Mouse (Mus musculus) liver, embryonic 12.5 days (tissue): ENCODE measurements around the gene Ifit3. TPM values are rescaled to one million over a fixed set of nuclear protein-coding genes. Genes with fewer than 3 reads are reported as not detected.
"Not testable (repeated sequence)": the region's sequence is repeated elsewhere in the genome, so short reads cannot be mapped to it uniquely, and the experiment has no call there.

ENCODE experiments used
- ATAC-seq: fragments of 200-750 bp; cut with Nextera tagmentation; 2 replicates; pipeline ENCODE4 v1.8.0; 2017; ENCODE audit warnings: moderate number of reproducible peaks, mild to moderate bottlenecking, moderate library complexity
- H3K27ac ChIP-seq: fragments of 300-500 bp; sonication (generic); 2 replicates; pipeline ENCODE4 v1.5.1; 2016; ENCODE audit warnings: mild to moderate bottlenecking
- H3K27me3 ChIP-seq: fragments of 300-500 bp; sonication (generic); replicated peaks from 2 replicates; pipeline ENCODE4 v1.6.1; 2016; ENCODE audit warnings: mild to moderate bottlenecking, moderate library complexity
- H3K36me3 ChIP-seq: fragments of 300-500 bp; sonication (generic); 2 replicates; pipeline ENCODE4 v1.6.1; 2016; ENCODE audit warnings: mild to moderate bottlenecking, moderate library complexity
- H3K4me1 ChIP-seq: fragments of 300-500 bp; sonication (generic); 2 replicates; pipeline ENCODE4 v1.6.1; 2016
- H3K4me2 ChIP-seq: fragments of 300-500 bp; sonication (generic); 2 replicates; pipeline ENCODE4 v1.6.1; 2016; ENCODE audit warnings: mild to moderate bottlenecking, moderate library complexity
- H3K4me3 ChIP-seq: fragments of 300-500 bp; sonication (generic); 2 replicates; pipeline ENCODE4 v1.5.1; 2016; ENCODE audit warnings: mild to moderate bottlenecking, moderate library complexity
- H3K9ac ChIP-seq: fragments of 300-500 bp; sonication (generic); 2 replicates; pipeline ENCODE4 v1.6.1; 2016; ENCODE audit warnings: mild to moderate bottlenecking, moderate library complexity
- H3K9me3 ChIP-seq: fragments of 300-500 bp; sonication (generic); replicated peaks from 2 replicates; pipeline ENCODE4 v1.6.1; 2016; ENCODE audit warnings: mild to moderate bottlenecking, moderate library complexity
- WGBS: fragments of 180-500 bp; shearing (Covaris S2); methylation state at CpG from one replicate; pipeline ENCODE4 v1.1.7; 2016; ENCODE audit not compliant: insufficient replicate concordance; 5-methylcytosine and 5-hydroxymethylcytosine counted together
- polyA plus RNA-seq: library from polyadenylated mRNA; unstranded; fragments of >200 nt; fragmentation: Nextera tagmentation; extraction: Ambion mirVana; gene quantifications from 2 replicates; pipeline ENCODE4 v1.2.1, GENCODE M21; 2016

The Ifit3 gene
- polyA plus RNA-seq, 1 experiment from 2014 or later, result 0.69 TPM

GRCm38 (mm10) chr19:34566178-34566784 is 17.1 kb upstream of the Ifit3 start:
- no peak for ATAC-seq
- Histone ChIP-seq H3K9me3 (no peaks in the 10 kb centered on the region), H3K27me3 (no peaks in the 10 kb centered on the region), H3K36me3 (no peaks in the 10 kb centered on the region), H3K4me1 (peaks cover 16% of the 10 kb centered on the region; the same call in 1 of the 2 replicates), H3K9ac (no peak overlapping the region), H3K4me3 (no peak overlapping the region), H3K27ac (no peak overlapping the region), H3K4me2 (no peak overlapping the region)
- 65% methylated on average over 1 of the region's 1 CpGs for WGBS

- ATAC-seq, result no peak
- H3K4me2 ChIP-seq, result no peak overlapping the region
- H3K4me3 ChIP-seq, result no peak overlapping the region
- no peak overlapping the region for H3K9ac ChIP-seq
- 57% methylated on average over 7 of the region's 7 CpGs for WGBS
- no peak overlapping the region for H3K27ac ChIP-seq
- 0 out of 2 replicates have a peak, but pooled peaks cover 2% of the 10 kb centered on the region for H3K36me3 ChIP-seq
- H3K27me3 ChIP-seq, result no peaks in the 10 kb centered on the region
- H3K9me3 ChIP-seq, result no peaks in the 10 kb centered on the region
- H3K4me1 ChIP-seq, result 0 out of 2 replicates have a peak, but pooled peaks cover 5% of the 10 kb centered on the region
These were observed 14.1 kb upstream of the Ifit3 start for GRCm38 (mm10) chr19:34568988-34569895.

GRCm38 (mm10) chr19:34569896-34570476 is 13.3 kb upstream of the Ifit3 start:
- Histone ChIP-seq H3K36me3 (0 out of 2 replicates have a peak, but pooled peaks cover 2% of the 10 kb centered on the region), H3K9me3 (no peaks in the 10 kb centered on the region), H3K27ac (no peak overlapping the region), H3K9ac (no peak overlapping the region), H3K4me1 (0 out of 2 replicates have a peak, but pooled peaks cover 5% of the 10 kb centered on the region), H3K27me3 (no peaks in the 10 kb centered on the region), H3K4me3 (no peak overlapping the region), H3K4me2 (no peak overlapping the region)
- WGBS, result 63% methylated on average over 4 of the region's 4 CpGs
- no peak for ATAC-seq

GRCm38 (mm10) chr19:34571080-34571479 is 12.3 kb upstream of the Ifit3 start:
- H3K4me3 ChIP-seq, result no peak overlapping the region
- no peak overlapping the region for H3K4me2 ChIP-seq

GRCm38 (mm10) chr19:34573650-34574049 is 9.7 kb upstream of the Ifit3 start:
- no peak overlapping the region for H3K27ac ChIP-seq
- no peaks in the 10 kb centered on the region for H3K9me3 ChIP-seq
- no peaks in the 10 kb centered on the region for H3K27me3 ChIP-seq
- 0 out of 2 replicates have a peak, but pooled peaks cover 2% of the 10 kb centered on the region for H3K36me3 ChIP-seq
- ATAC-seq, result no peak
- 79% methylated on average over 5 of the region's 5 CpGs for whole genome bisulfite sequencing
- H3K4me2 ChIP-seq, result no peak overlapping the region
- H3K4me3 ChIP-seq, result no peak overlapping the region
- H3K9ac ChIP-seq, result no peak overlapping the region
- H3K4me1 ChIP-seq, result 0 out of 2 replicates have a peak, but pooled peaks cover 5% of the 10 kb centered on the region

More at GRCm38 (mm10) chr19:34571080-34571479, 12.3 kb upstream of the Ifit3 start:
- Histone ChIP-seq H3K27ac (no peak overlapping the region), H3K9ac (no peak overlapping the region), H3K36me3 (0 out of 2 replicates have a peak, but pooled peaks cover 2% of the 10 kb centered on the region), H3K9me3 (no peaks in the 10 kb centered on the region), H3K27me3 (no peaks in the 10 kb centered on the region), H3K4me1 (0 out of 2 replicates have a peak, but pooled peaks cover 5% of the 10 kb centered on the region)
- 78% methylated on average over 1 of the region's 1 CpGs for WGBS
- no peak for ATAC-seq

GRCm38 (mm10) chr19:34577121-34577520 is 6.2 kb upstream of the Ifit3 start:
- Histone ChIP-seq H3K9ac (no peak overlapping the region), H3K27me3 (no peaks in the 10 kb centered on the region), H3K4me2 (no peak overlapping the region), H3K36me3 (0 out of 2 replicates have a peak, but pooled peaks cover 2% of the 10 kb centered on the region), H3K4me3 (no peak overlapping the region), H3K27ac (no peak overlapping the region), H3K9me3 (no peaks in the 10 kb centered on the region), H3K4me1 (no peaks in the 10 kb centered on the region)
- 44% methylated on average over 1 of the region's 1 CpGs for WGBS
- ATAC-seq, result no peak

GRCm38 (mm10) chr19:34582696-34583095 is 635 bp upstream of the Ifit3 start:
- WGBS, result 71% methylated on average over 2 of the region's 2 CpGs
- H3K9me3 ChIP-seq, H3K27me3 ChIP-seq, ATAC-seq, H3K4me1 ChIP-seq, H3K36me3 ChIP-seq, H3K4me3 ChIP-seq, H3K4me2 ChIP-seq, H3K9ac ChIP-seq, H3K27ac ChIP-seq: not testable (repeated sequence)

- H3K36me3 ChIP-seq, H3K4me3 ChIP-seq, H3K4me1 ChIP-seq, H3K9me3 ChIP-seq, H3K4me2 ChIP-seq, H3K27me3 ChIP-seq, H3K27ac ChIP-seq, ATAC-seq, H3K9ac ChIP-seq: not testable (repeated sequence)
- WGBS, result 48% methylated on average over 5 of the region's 5 CpGs
These were observed 2.6 kb downstream of the Ifit3 start for GRCm38 (mm10) chr19:34585740-34586458.

- H3K9ac ChIP-seq, H3K27ac ChIP-seq, H3K9me3 ChIP-seq, ATAC-seq, H3K4me2 ChIP-seq, H3K4me1 ChIP-seq, H3K4me3 ChIP-seq, H3K36me3 ChIP-seq, H3K27me3 ChIP-seq: not testable (repeated sequence)
- 55% methylated on average over 7 of the region's 12 CpGs for WGBS
These were observed 4.8 kb downstream of the Ifit3 start for GRCm38 (mm10) chr19:34587898-34588692.

- H3K36me3 ChIP-seq, result no peaks in the 10 kb centered on the region
- H3K4me1 ChIP-seq, result no peaks in the 10 kb centered on the region
- no peak overlapping the region for H3K4me3 ChIP-seq
- no peaks in the 10 kb centered on the region for H3K9me3 ChIP-seq
- ATAC-seq, result no peak
- no peak overlapping the region for H3K4me2 ChIP-seq
- H3K9ac ChIP-seq, result no peak overlapping the region
- H3K27me3 ChIP-seq, result 0 out of 2 replicates have a peak, but pooled peaks cover 3% of the 10 kb centered on the region
- no peak overlapping the region for H3K27ac ChIP-seq
These were observed 5.6 kb downstream of the Ifit3 start for GRCm38 (mm10) chr19:34588959-34589358.

- no peaks in the 10 kb centered on the region for H3K36me3 ChIP-seq
- WGBS, result 64% methylated on average over 2 of the region's 2 CpGs
These were observed 10.1 kb downstream of the Ifit3 start for GRCm38 (mm10) chr19:34593456-34593855.

More at GRCm38 (mm10) chr19:34593456-34593855, 10.1 kb downstream of the Ifit3 start:
- no peak overlapping the region for H3K4me2 ChIP-seq
- no peaks in the 10 kb centered on the region for H3K4me1 ChIP-seq
- no peak for ATAC-seq
- H3K27me3 ChIP-seq, result 0 out of 2 replicates have a peak, but pooled peaks cover 3% of the 10 kb centered on the region
- no peaks in the 10 kb centered on the region for H3K9me3 ChIP-seq
- H3K4me3 ChIP-seq, result no peak overlapping the region
- no peak overlapping the region for H3K9ac ChIP-seq
- no peak overlapping the region for H3K27ac ChIP-seq
